Mouse (Mus musculus): Measurements from ENCODE around the gene Lmna.

GRCm38 (mm10) chr3:88527565-88527964 lies 17.8 kb upstream of the Lmna start:
- no peak for TF ChIP-seq CTCF (IDR thresholded peaks at IDR 0.05; ENCODE audit: extremely low read depth, insufficient read depth, insufficient read length, insufficient replicate concordance)
- TF ChIP-seq POLR2A (IDR thresholded peaks at IDR 0.05; ENCODE audit: low read depth, low read length): no peak
